Mouse (Mus musculus) adrenal gland, postnatal 36 days (tissue): ENCODE measurements around the gene Olfr559. TPM values are rescaled to one million over a fixed set of nuclear protein-coding genes. Genes with fewer than 3 reads are reported as not detected.

Source experiments
- DNase-seq, 2 experiments: peaks; one replicate each; pipeline ENCODE4 v3.0.0; 2021; ENCODE audit warnings: mixed read lengths in 1 of 2
- long read RNA-seq, 2 experiments: library from polyadenylated mRNA; stranded (forward); transcript quantifications; one replicate each; pipeline ENCODE4 v2.0.0; 2021; ENCODE audit warnings: borderline sequencing depth in 2 of 2
- total RNA-seq, 2 experiments: library from RNA; stranded (reverse); gene quantifications; 2 replicates each; pipeline ENCODE4 v1.2.3; 2021

Gene Olfr559
- total RNA-seq = not detected
- long read RNA-seq, experiment 1 = 0 reads
- long read RNA-seq, experiment 2 = 0 reads

- DNase-seq = no peak
These were observed at the start of gene Olfr559 for GRCm38 (mm10) chr7:102727391-102727790. TSS of gene Olfr559 (minus strand) at chr7:102727491.

DNA sequence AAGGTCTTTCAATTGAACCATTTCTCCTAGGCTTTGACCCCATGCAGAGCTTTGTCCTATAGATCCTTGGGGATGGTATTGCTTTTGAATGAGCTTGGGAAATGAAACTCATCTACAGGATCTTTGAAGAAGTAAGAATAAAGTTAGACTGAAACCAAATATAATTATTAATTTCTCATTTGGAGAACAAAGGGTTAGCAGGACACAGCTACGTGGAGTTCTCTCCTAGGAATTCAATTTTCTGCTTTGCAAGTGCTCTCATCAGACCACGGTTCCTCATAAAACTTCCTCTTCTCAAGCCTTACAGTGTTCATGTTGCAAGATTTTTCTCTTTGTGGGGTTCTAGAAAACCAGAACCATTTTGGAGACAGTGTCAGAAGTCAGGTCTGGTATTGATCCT is 43.6 kb upstream of the Olfr559 start, which contains the start of gene Olfr561:
TSS of gene Olfr561 (plus strand) at position 301 of the 400 bp plus-strand sequence.
- no peak for DNase-seq

DNA sequence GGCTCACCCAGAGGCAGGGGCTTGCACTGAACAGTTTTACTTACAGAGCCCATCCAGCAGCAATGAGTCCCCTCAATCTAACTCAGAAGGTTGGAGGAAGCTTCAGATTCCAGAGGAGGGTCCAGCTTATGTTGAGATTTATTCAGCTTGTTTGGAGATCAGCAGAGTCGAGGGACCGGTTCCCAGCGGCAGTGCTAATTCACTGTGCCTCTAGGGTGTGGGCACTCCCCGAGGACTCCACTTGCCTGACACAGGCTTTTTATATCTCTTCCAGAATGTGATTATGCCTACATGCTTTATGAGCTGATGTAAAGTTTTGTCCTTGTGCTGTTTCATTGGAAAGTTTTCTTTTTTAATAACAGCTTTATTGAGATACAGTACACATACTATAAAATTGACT is 32.0 kb upstream of the Olfr559 start, which contains the start of the genes Olfr560 and Olfr78:
TSS of gene Olfr560 (minus strand) at position 101 of the 400 bp plus-strand sequence.
TSS of gene Olfr78 (minus strand) at position 206 of the 400 bp plus-strand sequence.
- no peak for DNase-seq

DNA sequence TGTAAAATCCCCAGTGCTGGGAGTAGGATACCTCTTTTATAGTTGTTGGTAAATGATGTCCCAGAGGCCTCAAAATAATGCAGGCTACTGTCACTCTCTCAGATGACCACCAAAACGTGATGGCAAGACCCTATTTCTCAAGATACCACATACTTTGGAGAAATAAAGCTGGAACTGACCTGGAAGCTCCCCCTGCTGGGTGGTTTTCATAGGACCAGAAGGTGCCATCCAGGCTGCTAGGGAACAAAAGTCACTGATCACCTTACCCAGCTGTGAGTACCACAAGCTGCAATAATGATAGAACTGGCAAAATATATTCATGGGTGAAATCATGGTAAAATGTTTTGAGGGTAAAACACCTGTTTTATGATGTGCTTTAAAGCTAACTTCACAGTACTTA is 24.8 kb upstream of the Olfr559 start:
- DNase-seq = peak in 1 of 2 experiments; percentile 34

DNA sequence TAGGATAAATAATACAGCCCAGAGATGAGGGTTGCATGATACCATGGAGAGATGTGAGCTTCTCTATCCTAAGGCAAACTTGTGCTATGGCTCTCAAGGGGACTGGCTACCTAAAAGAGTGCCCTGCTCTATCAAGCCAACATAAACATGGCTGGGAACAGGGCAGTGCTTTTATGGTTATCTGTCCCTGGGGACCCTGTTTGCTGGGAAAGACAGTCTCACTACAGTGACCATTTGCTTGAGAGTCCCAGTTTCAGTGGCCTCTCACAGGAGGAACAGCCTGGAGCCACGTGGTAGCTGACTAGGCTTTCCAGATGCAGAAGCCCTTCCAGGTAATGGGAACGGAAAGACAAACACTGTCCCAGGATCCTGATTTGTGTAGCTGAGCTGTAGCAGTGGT is 10.4 kb upstream of the Olfr559 start:
- no peak for DNase-seq

DNA sequence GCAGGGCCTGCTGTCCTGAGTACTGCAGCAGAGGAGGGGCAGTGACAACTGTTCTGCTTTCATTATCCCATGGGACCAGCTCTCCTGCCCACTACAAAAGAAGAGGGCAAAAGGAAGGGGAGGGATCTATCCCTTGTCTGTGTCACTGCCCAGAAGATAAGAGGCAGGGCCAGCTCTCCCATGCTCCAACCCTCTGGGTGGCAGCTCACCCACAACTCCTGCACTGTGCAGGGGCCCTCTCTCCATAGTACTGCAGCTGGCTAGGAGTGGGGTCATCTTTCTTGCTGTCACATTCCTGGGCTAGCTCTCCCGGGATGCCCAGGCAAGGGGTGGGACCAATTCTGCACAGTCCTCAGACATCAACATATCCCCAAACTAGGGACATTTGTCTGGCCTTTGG is 6.5 kb upstream of the Olfr559 start:
- DNase-seq = no peak

DNA sequence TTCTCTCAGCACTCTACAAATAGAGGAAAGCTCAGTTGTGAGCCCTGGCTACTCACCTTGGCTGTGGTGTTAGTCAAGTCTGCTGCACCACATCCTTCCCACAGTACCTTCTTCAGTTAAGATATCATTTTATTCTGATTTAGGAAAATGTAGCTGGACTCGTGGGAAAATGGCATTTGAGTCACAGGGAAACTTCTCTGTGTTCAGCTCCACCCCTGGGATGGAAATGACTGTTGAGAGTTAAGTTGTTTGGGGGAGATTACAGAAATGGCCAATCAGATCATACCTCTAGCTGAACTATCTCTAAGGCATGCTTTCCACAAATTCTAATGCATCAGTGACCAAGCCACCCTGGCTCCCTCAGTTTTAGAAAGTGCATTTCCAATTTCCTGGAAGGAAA is 8.3 kb downstream of the Olfr559 start, which contains the start of gene Olfr33:
TSS of gene Olfr33 (minus strand) at position 101 of the 400 bp plus-strand sequence.
- no peak for DNase-seq

DNA sequence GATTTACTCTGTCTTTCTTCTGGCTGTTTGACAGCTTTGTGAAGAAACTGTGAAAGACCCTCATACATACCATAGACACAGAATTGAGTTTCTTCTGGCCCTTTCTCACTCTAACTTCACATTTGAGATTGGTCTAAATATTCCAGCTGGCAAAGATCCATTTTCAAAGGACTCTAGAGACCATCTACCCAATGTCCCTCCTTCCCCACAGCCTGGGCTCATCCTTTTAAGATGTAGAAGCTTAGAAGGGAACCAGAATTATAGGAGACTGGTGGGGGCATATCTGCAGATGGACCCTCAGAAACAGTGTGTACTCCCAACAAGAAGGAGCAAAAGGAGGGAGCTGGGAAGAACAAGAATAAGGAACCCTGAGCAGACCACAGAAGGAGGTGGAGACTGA is 25.4 kb downstream of the Olfr559 start, which contains the start of gene Olfr558:
TSS of gene Olfr558 (plus strand) at position 301 of the 400 bp plus-strand sequence.
- DNase-seq = no peak

GRCm38 (mm10) chr7:102698461-102698860 is 28.8 kb downstream of the Olfr559 start:
- DNase-seq = no peak

GRCm38 (mm10) chr7:102695358-102696125 is 31.7 kb downstream of the Olfr559 start, which contains the start of gene Olfr557:
TSS of gene Olfr557 (plus strand) at chr7:102695910.
- peak; percentile 51 to 64 for DNase-seq

- DNase-seq = peak; percentile 94 to 95
These were observed 40.3 kb downstream of the Olfr559 start, which contains the start of gene Trim68 for GRCm38 (mm10) chr7:102686944-102687501. TSS of gene Trim68 (minus strand) at chr7:102687327.

DNA sequence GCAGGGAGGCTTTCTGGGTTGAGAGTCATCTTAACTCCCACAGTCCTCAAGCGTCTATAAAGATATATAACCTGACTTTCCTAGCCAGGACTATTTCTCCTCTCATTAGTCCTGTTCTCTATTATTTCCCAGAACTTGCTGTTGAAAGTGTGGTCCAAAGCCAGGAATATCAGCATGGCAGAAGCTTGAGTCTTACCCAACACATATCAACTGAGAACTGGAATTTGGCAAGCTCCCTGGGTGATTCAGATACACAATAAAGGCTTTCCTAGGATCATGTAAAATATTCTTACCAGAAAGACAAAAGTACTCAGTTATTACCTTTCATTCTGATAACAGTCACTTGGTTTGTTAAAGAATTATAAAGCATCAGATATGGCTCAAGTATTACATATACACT is 45.4 kb downstream of the Olfr559 start:
- no peak for DNase-seq

- DNase-seq = no peak
These were observed 51.1 kb downstream of the Olfr559 start for GRCm38 (mm10) chr7:102676225-102676624.

Other genes starting within 250 kb of the Olfr559 start
- not detected for gene Olfr543, start 245.8 kb downstream of the Olfr559 start, total RNA-seq
- not detected for gene Olfr544, start 239.2 kb downstream of the Olfr559 start, total RNA-seq
- gene Olfr545, start 227.9 kb downstream of the Olfr559 start, total RNA-seq = not detected
- gene Olfr547, start 192.7 kb downstream of the Olfr559 start, total RNA-seq = not detected
- gene Olfr548-ps1, start 186.6 kb downstream of the Olfr559 start, total RNA-seq = not detected
- not detected for gene Olfr549, start 177.6 kb downstream of the Olfr559 start, total RNA-seq
- 10 to 100 TPM; 13.0 to 16.4 TPM for gene Trim21, start 162.0 kb downstream of the Olfr559 start, total RNA-seq
- not detected for gene Olfr550, start 156.0 kb downstream of the Olfr559 start, total RNA-seq
- not detected for gene Olfr551, start 135.6 kb downstream of the Olfr559 start, total RNA-seq
- under 1 TPM in 1 of 2 experiments, not detected in 1; 0.07 TPM for gene Olfr552, start 129.7 kb downstream of the Olfr559 start, total RNA-seq
- gene Olfr553, start 109.3 kb downstream of the Olfr559 start, total RNA-seq = not detected
- gene Olfr554, start 89.1 kb downstream of the Olfr559 start, total RNA-seq = not detected
- gene Olfr555, start 68.7 kb downstream of the Olfr559 start, total RNA-seq = not detected
- not detected for gene Olfr556, start 62.6 kb downstream of the Olfr559 start, total RNA-seq
- gene Trim68, start 40.2 kb downstream of the Olfr559 start, total RNA-seq = 1 to 10 TPM; 8.2 to 9.8 TPM
- not detected for gene Olfr557, start 31.6 kb downstream of the Olfr559 start, total RNA-seq
- under 1 TPM; 0.33 TPM for gene Olfr558, start 25.3 kb downstream of the Olfr559 start, total RNA-seq
- gene Olfr33, start 8.4 kb downstream of the Olfr559 start, total RNA-seq = not detected
- gene Olfr560, start 31.9 kb upstream of the Olfr559 start, total RNA-seq = not detected
- gene Olfr78, start 32.0 kb upstream of the Olfr559 start, total RNA-seq = under 1 TPM; 0.20 to 0.26 TPM
- gene Olfr561, start 43.7 kb upstream of the Olfr559 start, total RNA-seq = not detected
- not detected for gene Olfr564, start 76.0 kb upstream of the Olfr559 start, total RNA-seq
- not detected for gene Olfr566, start 131.3 kb upstream of the Olfr559 start, total RNA-seq
- gene Olfr568, start 149.6 kb upstream of the Olfr559 start, total RNA-seq = not detected
- not detected for gene Olfr569, start 163.4 kb upstream of the Olfr559 start, total RNA-seq
- gene Olfr570, start 167.1 kb upstream of the Olfr559 start, total RNA-seq = not detected
- not detected for gene Olfr571, start 190.0 kb upstream of the Olfr559 start, total RNA-seq
- not detected for gene Olfr572, start 196.9 kb upstream of the Olfr559 start, total RNA-seq
- not detected for gene Olfr573-ps1, start 215.1 kb upstream of the Olfr559 start, total RNA-seq
- not detected for gene Olfr574, start 221.0 kb upstream of the Olfr559 start, total RNA-seq
- gene Olfr575, start 231.3 kb upstream of the Olfr559 start, total RNA-seq = not detected
- gene Olfr576, start 235.2 kb upstream of the Olfr559 start, total RNA-seq = not detected
- not detected for gene Olfr577, start 248.5 kb upstream of the Olfr559 start, total RNA-seq